Mouse (Mus musculus): ENCODE data around the gene Gm5795. TPM values are rescaled to one million over a fixed set of nuclear protein-coding genes. Genes with fewer than 3 reads are reported as not detected.

Gm5795 gene
- not detected in 2 replicates for polyA plus RNA-seq (2012; rRNA removed)

DNA sequence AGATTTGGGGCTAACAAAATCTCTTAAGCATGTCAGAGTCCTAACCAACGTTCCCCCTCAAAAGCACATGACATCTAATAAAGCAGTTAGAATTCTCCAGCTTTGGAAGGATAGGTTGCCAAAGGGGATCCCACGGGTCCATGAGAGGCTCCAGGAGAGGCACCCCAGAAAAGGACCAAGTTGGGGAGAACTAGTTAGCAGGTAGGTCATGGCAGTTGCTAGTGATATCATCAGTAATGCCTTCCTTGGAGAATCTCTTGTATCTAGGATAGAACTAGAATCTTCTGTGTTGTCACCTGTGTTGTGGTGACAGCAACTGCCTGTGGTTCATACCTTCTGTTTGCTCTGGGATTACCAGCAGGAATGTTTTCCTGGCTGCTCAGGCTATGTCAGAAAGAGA, at the start of gene Gm5795:
TSS of gene Gm5795 (plus strand) at position 301 of the 400 bp plus-strand sequence.

DNA sequence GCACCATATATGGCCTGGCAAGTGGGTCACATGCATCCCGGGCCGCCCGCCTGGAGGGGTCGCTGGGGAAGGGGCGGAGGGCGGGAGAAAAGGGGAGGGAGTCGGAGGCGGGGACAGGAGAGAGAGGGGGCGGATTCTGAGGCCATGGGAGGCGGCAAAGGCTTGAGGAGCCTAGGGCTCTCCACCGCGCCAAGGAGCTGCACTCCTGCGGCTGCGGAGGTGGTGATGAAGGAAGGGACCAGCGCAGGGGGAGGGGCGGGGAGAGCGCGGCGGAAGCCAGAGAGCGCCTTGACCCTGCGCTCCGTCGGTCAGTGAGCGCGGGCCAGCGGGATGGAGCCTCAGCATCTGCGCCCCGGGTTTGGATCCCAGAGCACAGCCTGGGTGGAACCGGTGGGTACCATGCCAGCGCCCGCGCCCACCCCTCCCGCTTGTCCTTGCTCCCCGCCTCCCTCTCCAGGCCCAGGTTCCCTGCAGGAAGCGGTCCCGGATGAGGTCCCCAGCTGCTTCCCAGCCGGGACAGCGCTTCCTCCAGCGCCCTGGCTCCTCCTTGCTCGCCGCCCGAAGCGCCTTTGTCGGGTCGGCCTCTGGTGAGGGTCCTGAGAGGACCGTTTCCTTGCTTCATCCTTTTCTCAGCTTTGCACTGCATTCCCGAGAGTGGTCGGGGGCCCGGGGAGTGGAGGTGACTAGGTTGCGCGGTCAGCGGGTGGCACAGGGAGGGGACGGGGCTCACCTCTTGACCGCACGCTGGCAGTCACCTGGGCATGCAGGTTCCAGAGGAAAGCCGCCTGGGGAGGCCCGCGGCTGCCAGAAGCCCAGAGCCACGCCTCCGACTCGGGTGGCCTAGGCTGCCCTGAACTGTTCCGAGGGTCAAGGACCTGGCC, 20.5 kb downstream of the Gm5795 start, which contains the start of gene D830030K20Rik:
TSS of gene D830030K20Rik (plus strand) at position 217 of the 881 bp plus-strand sequence.

Other genes starting within 250 kb of the Gm5795 start
- gene Gm2888, start 158.3 kb upstream of the Gm5795 start, polyA plus RNA-seq (2012; rRNA removed) = not detected in 2 replicates
- not detected in 2 replicates for gene Gm2897, start 139.0 kb upstream of the Gm5795 start, polyA plus RNA-seq (2012; rRNA removed)
- gene Gm10340, start 54.3 kb upstream of the Gm5795 start, polyA plus RNA-seq (2012; rRNA removed) = 0.29 TPM in 1 of 2 replicates, not detected in the other
- 0.14 TPM in 1 of 2 replicates, not detected in the other for gene D830030K20Rik, start 20.2 kb downstream of the Gm5795 start, polyA plus RNA-seq (2012; rRNA removed)
- gene Gm2956, start 144.4 kb downstream of the Gm5795 start, polyA plus RNA-seq (2012; rRNA removed) = not detected in 2 replicates
- not detected in 2 replicates for gene Gm10413, start 206.8 kb downstream of the Gm5795 start, polyA plus RNA-seq (2012; rRNA removed)
- not detected in 2 replicates for gene Gm10409, start 224.4 kb downstream of the Gm5795 start, polyA plus RNA-seq (2012; rRNA removed)
- gene Gm3005, start 239.8 kb downstream of the Gm5795 start, polyA plus RNA-seq (2012; rRNA removed) = not detected in 2 replicates